Mouse (Mus musculus): ENCODE results near the gene Adamtsl3. TPM values are rescaled to one million over a fixed set of nuclear protein-coding genes. Genes with fewer than 3 reads are reported as not detected.

Gene Adamtsl3
- total and polyA plus RNA-seq, 2 experiments from 2014 or later: 1.5 to 9.7 TPM

DNA sequence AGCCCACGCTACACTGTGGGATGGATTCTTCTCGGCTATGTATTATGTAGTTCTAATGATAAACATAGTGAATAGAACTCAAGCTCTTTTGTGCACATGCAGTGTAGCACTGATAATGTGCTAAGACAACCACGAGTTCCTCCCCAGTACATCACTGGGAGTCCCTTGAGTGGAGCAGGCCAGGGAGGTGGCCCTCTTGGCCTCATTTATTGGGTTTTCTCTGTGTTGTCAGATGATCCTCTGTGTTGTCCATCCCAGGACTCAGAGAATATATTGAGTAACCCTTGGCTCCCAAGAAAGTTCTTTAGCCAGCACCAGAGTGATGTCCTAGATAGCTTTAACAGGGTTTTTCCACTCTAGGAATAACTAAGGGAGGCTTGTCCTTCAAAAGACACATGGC is 14.9 kb downstream of the Adamtsl3 start:
- TF ChIP-seq CTCF (IDR thresholded peaks at IDR 0.05; ENCODE audit: low read depth): no peak
- no peak for ATAC-seq
- 81% methylated on average over 3 of the region's 3 CpGs for WGBS
- no peak overlapping the region for H3K4me3 ChIP-seq (ENCODE audit: low read length)
- H3K9ac ChIP-seq (replicated peaks; ENCODE audit: low read length): no peak overlapping the region
- no peaks in the 10 kb centered on the region for H3K27me3 ChIP-seq (ENCODE audit: insufficient read depth, low read length)
- H3K9me3 ChIP-seq (ENCODE audit: low read length): no peaks in the 10 kb centered on the region
- H3K4me1 ChIP-seq (ENCODE audit: insufficient read depth, low read length): no peaks in the 10 kb centered on the region
- H3K36me3 ChIP-seq (ENCODE audit: insufficient read depth, low read length): no peaks in the 10 kb centered on the region
- no peak overlapping the region for H3K27ac ChIP-seq
- no peak overlapping the region for H3K4me2 ChIP-seq (ENCODE audit: low read depth, low read length)
- no peak for DNase-seq (ENCODE audit: low spot score)

DNA sequence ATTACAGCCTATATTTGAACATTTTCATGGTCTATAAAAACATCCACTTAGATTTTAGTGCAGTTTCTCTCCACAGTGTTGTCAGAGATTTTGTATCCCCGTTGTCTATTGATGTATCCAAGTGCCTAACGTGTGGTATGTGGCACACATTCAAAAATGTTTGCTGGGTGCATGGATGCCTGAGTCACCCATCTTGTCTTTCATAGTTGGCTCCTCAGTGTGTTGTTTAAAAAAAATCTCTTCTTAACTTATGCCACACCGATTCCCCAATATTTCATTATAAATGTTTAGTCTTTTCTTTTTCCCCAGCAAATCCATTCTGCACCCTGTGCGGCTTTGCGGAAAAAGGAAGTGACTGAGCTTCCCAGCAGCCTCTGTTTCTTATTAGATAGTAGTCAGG is 23.7 kb downstream of the Adamtsl3 start:
- no peak overlapping the region for H3K4me2 ChIP-seq (ENCODE audit: low read depth, low read length)
- H3K4me3 ChIP-seq (ENCODE audit: low read length): no peak overlapping the region
- no peaks in the 10 kb centered on the region for H3K9me3 ChIP-seq (ENCODE audit: low read length)
- ATAC-seq (no peak), DNase-seq (ENCODE audit: low spot score) (no peak)
- WGBS: 71% methylated on average over 5 of the region's 5 CpGs
- no peak overlapping the region for H3K27ac ChIP-seq
- no peaks in the 10 kb centered on the region for H3K36me3 ChIP-seq (ENCODE audit: insufficient read depth, low read length)
- H3K9ac ChIP-seq (replicated peaks; ENCODE audit: low read length): no peak overlapping the region
- H3K27me3 ChIP-seq (ENCODE audit: insufficient read depth, low read length): no peaks in the 10 kb centered on the region
- no peak for TF ChIP-seq CTCF (IDR thresholded peaks at IDR 0.05; ENCODE audit: low read depth)
- no peaks in the 10 kb centered on the region for H3K4me1 ChIP-seq (ENCODE audit: insufficient read depth, low read length)

- Histone ChIP-seq H3K27me3 (ENCODE audit: insufficient read depth, low read length) (no peaks in the 10 kb centered on the region), H3K4me3 (ENCODE audit: low read length) (no peak overlapping the region), H3K4me2 (ENCODE audit: low read depth, low read length) (no peak overlapping the region), H3K4me1 (ENCODE audit: insufficient read depth, low read length) (no peaks in the 10 kb centered on the region), H3K9me3 (ENCODE audit: low read length) (no peaks in the 10 kb centered on the region), H3K36me3 (ENCODE audit: insufficient read depth, low read length) (no peaks in the 10 kb centered on the region), H3K9ac (replicated peaks; ENCODE audit: low read length) (no peak overlapping the region), H3K27ac (no peak overlapping the region)
- WGBS: 55% methylated on average over 5 of the region's 5 CpGs
- DNase-seq (ENCODE audit: low spot score) (no peak), ATAC-seq (no peak)
- TF ChIP-seq CTCF (IDR thresholded peaks at IDR 0.05; ENCODE audit: low read depth): no peak
Observed at GRCm38 (mm10) chr7:82359674-82360073, 24.2 kb downstream of the Adamtsl3 start.

GRCm38 (mm10) chr7:82360186-82360585 is 24.7 kb downstream of the Adamtsl3 start:
- WGBS: 93% methylated on average over 4 of the region's 4 CpGs
- Histone ChIP-seq H3K9me3 (ENCODE audit: low read length) (no peaks in the 10 kb centered on the region), H3K4me1 (ENCODE audit: insufficient read depth, low read length) (no peaks in the 10 kb centered on the region)

DNA sequence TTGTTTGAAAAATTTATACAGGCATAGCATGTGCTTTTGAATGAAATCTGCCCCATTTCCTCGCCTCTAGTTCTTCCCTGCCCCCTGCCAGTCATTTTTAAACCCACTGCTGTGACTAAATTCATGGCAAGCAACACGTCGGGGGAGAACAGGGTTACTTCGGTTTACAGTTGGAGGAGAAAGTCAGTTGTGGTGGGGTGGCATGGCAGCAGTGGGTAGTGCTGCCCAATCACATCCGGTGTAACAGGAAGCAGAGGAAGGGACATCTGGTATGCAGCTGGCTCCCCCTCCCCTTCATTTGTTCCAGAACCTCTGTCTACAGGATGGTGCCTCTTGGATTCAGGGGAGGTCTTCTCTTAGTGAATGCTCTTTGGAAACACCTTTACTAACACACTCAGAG is 25.6 kb downstream of the Adamtsl3 start:
- Histone ChIP-seq H3K4me2 (ENCODE audit: low read depth, low read length) (no peak overlapping the region), H3K4me1 (ENCODE audit: insufficient read depth, low read length) (no peaks in the 10 kb centered on the region), H3K27me3 (ENCODE audit: insufficient read depth, low read length) (no peaks in the 10 kb centered on the region), H3K4me3 (ENCODE audit: low read length) (no peak overlapping the region), H3K9ac (replicated peaks; ENCODE audit: low read length) (no peak overlapping the region), H3K9me3 (ENCODE audit: low read length) (no peaks in the 10 kb centered on the region), H3K36me3 (ENCODE audit: insufficient read depth, low read length) (no peaks in the 10 kb centered on the region), H3K27ac (no peak overlapping the region)
- 80% methylated on average over 5 of the region's 5 CpGs for WGBS
- no peak for DNase-seq (ENCODE audit: low spot score)
- TF ChIP-seq CTCF (IDR thresholded peaks at IDR 0.05; ENCODE audit: low read depth): no peak
- ATAC-seq: no peak

More at GRCm38 (mm10) chr7:82360186-82360585, 24.7 kb downstream of the Adamtsl3 start:
- ATAC-seq: no peak
- H3K27ac ChIP-seq: no peak overlapping the region
- no peak overlapping the region for H3K4me3 ChIP-seq (ENCODE audit: low read length)
- no peak overlapping the region for H3K9ac ChIP-seq (replicated peaks; ENCODE audit: low read length)
- H3K36me3 ChIP-seq (ENCODE audit: insufficient read depth, low read length): no peaks in the 10 kb centered on the region
- no peak for TF ChIP-seq CTCF (IDR thresholded peaks at IDR 0.05; ENCODE audit: low read depth)
- no peak overlapping the region for H3K4me2 ChIP-seq (ENCODE audit: low read depth, low read length)
- DNase-seq (ENCODE audit: low spot score): no peak
- H3K27me3 ChIP-seq (ENCODE audit: insufficient read depth, low read length): no peaks in the 10 kb centered on the region

GRCm38 (mm10) chr7:82364567-82364966 is 29.1 kb downstream of the Adamtsl3 start:
- no peak overlapping the region for H3K9ac ChIP-seq (replicated peaks; ENCODE audit: low read length)
- no peak for DNase-seq (ENCODE audit: low spot score)
- WGBS: 82% methylated on average over 3 of the region's 3 CpGs

DNA sequence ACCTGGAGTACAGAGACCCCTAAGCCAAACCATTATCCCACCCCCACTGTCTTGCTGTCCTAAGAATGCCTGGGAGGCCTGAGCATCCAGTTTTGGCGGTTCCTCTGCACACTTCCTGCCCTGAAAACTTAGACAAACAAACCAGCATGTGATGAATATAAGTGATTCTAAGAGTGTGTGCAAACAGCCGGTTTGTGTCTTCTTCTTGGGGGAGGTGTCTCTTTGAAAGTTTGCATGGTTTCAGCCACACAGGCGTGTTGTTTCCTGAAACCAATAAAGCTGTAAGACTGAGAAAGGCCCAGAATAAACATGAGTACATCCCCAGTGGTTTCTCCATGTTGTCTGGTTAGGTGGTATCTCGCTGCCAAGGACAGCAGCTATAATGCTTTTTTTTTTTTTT is 30.6 kb downstream of the Adamtsl3 start:
- no peak overlapping the region for H3K9ac ChIP-seq (replicated peaks; ENCODE audit: low read length)
- H3K4me1 ChIP-seq (ENCODE audit: insufficient read depth, low read length): no peaks in the 10 kb centered on the region
- no peak overlapping the region for H3K4me3 ChIP-seq (ENCODE audit: low read length)
- WGBS: 82% methylated on average over 4 of the region's 4 CpGs
- H3K27me3 ChIP-seq (ENCODE audit: insufficient read depth, low read length): no peaks in the 10 kb centered on the region
- H3K4me2 ChIP-seq (ENCODE audit: low read depth, low read length): no peak overlapping the region
- no peak for TF ChIP-seq CTCF (IDR thresholded peaks at IDR 0.05; ENCODE audit: low read depth)
- no peak for ATAC-seq
- no peak overlapping the region for H3K27ac ChIP-seq
- DNase-seq (ENCODE audit: low spot score): no peak
- no peaks in the 10 kb centered on the region for H3K36me3 ChIP-seq (ENCODE audit: insufficient read depth, low read length)
- H3K9me3 ChIP-seq (ENCODE audit: low read length): no peaks in the 10 kb centered on the region

More at GRCm38 (mm10) chr7:82364567-82364966, 29.1 kb downstream of the Adamtsl3 start:
- no peak overlapping the region for H3K27ac ChIP-seq
- H3K36me3 ChIP-seq (ENCODE audit: insufficient read depth, low read length): no peaks in the 10 kb centered on the region
- H3K4me1 ChIP-seq (ENCODE audit: insufficient read depth, low read length): no peaks in the 10 kb centered on the region
- no peak for ATAC-seq
- H3K4me2 ChIP-seq (ENCODE audit: low read depth, low read length): no peak overlapping the region
- H3K4me3 ChIP-seq (ENCODE audit: low read length): no peak overlapping the region
- H3K9me3 ChIP-seq (ENCODE audit: low read length): no peaks in the 10 kb centered on the region
- H3K27me3 ChIP-seq (ENCODE audit: insufficient read depth, low read length): no peaks in the 10 kb centered on the region
- no peak for TF ChIP-seq CTCF (IDR thresholded peaks at IDR 0.05; ENCODE audit: low read depth)

Data from hindbrain, postnatal 0 days (tissue).